25 mouse cellular contexts compared by ENCODE assay signal in the genomic region with DNA sequence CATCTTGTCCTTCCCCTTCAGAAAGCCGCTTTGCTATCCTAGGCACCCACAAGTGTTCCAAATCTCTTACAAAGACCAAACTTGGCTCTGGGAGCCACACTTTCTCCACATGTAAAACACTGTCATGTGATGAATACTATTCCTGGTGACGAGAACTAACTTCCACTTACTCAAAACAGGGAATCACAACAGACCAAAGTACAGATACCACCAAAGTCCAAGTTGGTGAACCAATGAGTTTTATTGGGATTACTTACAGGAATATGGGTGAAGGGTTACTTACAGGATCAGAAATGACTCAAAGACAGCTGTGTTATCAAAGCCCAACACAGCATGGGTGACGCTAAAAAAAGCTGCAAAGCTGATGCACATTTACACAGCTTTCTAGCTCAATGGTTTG. TPM values are rescaled to one million over a fixed set of nuclear protein-coding genes. Genes with fewer than 3 reads are reported as not detected.
DNase-seq lines count a peak whose midpoint lies in the region; ATAC-seq and TF ChIP-seq lines count a peak whose summit lies in the region.
"Had no signal": no experiment of that assay in that cellular context is flagged by ENCODE, and none has a peak within 500 bp of the region (broad histone marks: within the 10 kb centered on the region; RNA-seq: fewer than 3 reads in every experiment).

No protein-coding gene starts in this region.

- ATAC-seq in intestine, postnatal 0 days = peak; percentile 60; the same call in 1 of the 2 replicates
- ATAC-seq in intestine, embryonic 15.5 days = no peak
- ATAC-seq: forebrain, embryonic 13.5 days; forebrain, embryonic 16.5 days; Patski had no signal

- no peak overlapping the region for H3K9ac ChIP-seq in intestine, postnatal 0 days (ENCODE audit: low read depth, low read length)
- H3K9ac ChIP-seq in intestine, embryonic 15.5 days = no peak overlapping the region
- H3K9ac ChIP-seq: forebrain, embryonic 13.5 days; heart, embryonic 13.5 days had no signal

- no peak for TF ChIP-seq CTCF in intestine, postnatal 0 days (IDR thresholded peaks at IDR 0.05; ENCODE audit: low read depth)

- no peaks in the 10 kb centered on the region for H3K36me3 ChIP-seq in intestine, postnatal 0 days (ENCODE audit: control insufficient read depth, insufficient read depth)
- H3K36me3 ChIP-seq in intestine, embryonic 15.5 days = no peaks in the 10 kb centered on the region
- H3K36me3 ChIP-seq: forebrain, embryonic 10.5 days; G1E; heart, embryonic 10.5 days; heart, embryonic 13.5 days had no signal

- H3K27me3 ChIP-seq in intestine, postnatal 0 days (replicated peaks; ENCODE audit: control insufficient read depth, insufficient read depth, low read length) = no peaks in the 10 kb centered on the region
- no peaks in the 10 kb centered on the region for H3K27me3 ChIP-seq in intestine, embryonic 15.5 days (replicated peaks)
- H3K27me3 ChIP-seq: CH12.LX; forebrain, embryonic 13.5 days; heart, embryonic 13.5 days; Patski had no signal

- no peaks in the 10 kb centered on the region for H3K9me3 ChIP-seq in intestine, postnatal 0 days (ENCODE audit: control insufficient read depth)
- no peaks in the 10 kb centered on the region for H3K9me3 ChIP-seq in intestine, embryonic 15.5 days
- H3K9me3 ChIP-seq: forebrain, embryonic 10.5 days; forebrain, embryonic 13.5 days; G1E; heart, embryonic 10.5 days; heart, embryonic 13.5 days had no signal

- no peak overlapping the region for H3K4me3 ChIP-seq in intestine, postnatal 0 days (ENCODE audit: low read depth, low read length)
- no peak overlapping the region for H3K4me3 ChIP-seq in intestine, embryonic 15.5 days (replicated peaks)
- H3K4me3 ChIP-seq: forebrain, embryonic 10.5 days; forebrain, embryonic 13.5 days; heart, adult 2 months; heart, embryonic 10.5 days; heart, embryonic 13.5 days had no signal

- H3K4me2 ChIP-seq in intestine, postnatal 0 days (replicated peaks; ENCODE audit: low read depth) = no peak overlapping the region
- no peak overlapping the region for H3K4me2 ChIP-seq in intestine, embryonic 15.5 days (replicated peaks)
- H3K4me2 ChIP-seq: forebrain, embryonic 13.5 days; heart, embryonic 13.5 days had no signal

- 70% methylated on average over 3 of the region's 3 CpGs for WGBS in intestine, postnatal 0 days
- 92% methylated on average over 3 of the region's 3 CpGs for WGBS in intestine, embryonic 15.5 days

- no peaks in the 10 kb centered on the region for H3K4me1 ChIP-seq in intestine, postnatal 0 days (replicated peaks; ENCODE audit: control insufficient read depth, insufficient read depth, low read length)
- no peaks in the 10 kb centered on the region for H3K4me1 ChIP-seq in intestine, embryonic 15.5 days (replicated peaks)
- H3K4me1 ChIP-seq: forebrain, embryonic 10.5 days; forebrain, embryonic 13.5 days had no signal

- H3K27ac ChIP-seq in intestine, postnatal 0 days (ENCODE audit: low read depth, low read length) = no peak overlapping the region
- H3K27ac ChIP-seq in intestine, embryonic 15.5 days = no peak overlapping the region
- H3K27ac ChIP-seq: forebrain, embryonic 10.5 days; forebrain, embryonic 13.5 days; heart, adult 2 months; heart, embryonic 10.5 days; heart, embryonic 13.5 days had no signal

- DNase-seq in kidney, adult 8-10 months = peak; percentile 15 to 67
- DNase-seq in kidney, adult 18-20 months = no peak
- peak; percentile 14 to 46 for DNase-seq in kidney, postnatal 36 days
- no peak for DNase-seq in kidney, postnatal 10 days
- DNase-seq: adrenal gland, postnatal 10 days; adrenal gland, postnatal 36 days; B cell, adult 2 months; cerebellum, adult 18-20 months; cerebellum, adult 9-10 months; cerebellum, postnatal 14 days; gastrocnemius, postnatal 10 days; gastrocnemius, postnatal 36 days; heart, adult 2 months; heart, postnatal 14 days; heart, postnatal 4 days had no signal

RNA-seq across cellular contexts. Expression of gene Spred2, which starts 30.9 kb away (rescaled TPM):
- polyA plus RNA-seq in intestine, postnatal 0 days (2015; fragmentation: Nextera tagmentation; extraction: Ambion mirVana) = 5.6 and 5.7 TPM in 2 replicates
- 6.8 and 7.1 TPM in 2 replicates for polyA plus RNA-seq in intestine, embryonic 15.5 days (2015; fragmentation: Nextera tagmentation; extraction: Ambion mirVana)

Comparison
In these comparisons a context has a peak if more than half of its experiments do, and no peak if none do; other contexts are left out.
1. DNase-seq: peak in kidney, adult 8-10 months (2 of 2) and kidney, postnatal 36 days (2 of 2); none in kidney, adult 18-20 months (single experiment) and kidney, postnatal 10 days (single experiment).